Mouse (Mus musculus) ES-E14 (cell line): ENCODE results near the gene Pno1. TPM values are rescaled to one million over a fixed set of nuclear protein-coding genes. Genes with fewer than 3 reads are reported as not detected.
A peak's percentile ranks its signal among the peaks of the same experiment; 100 is the strongest.

Source experiments
- DNase-seq: peaks from one replicate; pipeline ENCODE4 v3.0.0-alpha.2; 2013; ENCODE audit warnings: low read depth, low spot score
- H3K27ac ChIP-seq: 2 replicates; pipeline ENCODE4 v1.5.1; 2012; ENCODE audit warnings: low read depth, mild to moderate bottlenecking, low read length, moderate library complexity, mixed read lengths; ENCODE audit not compliant: poor library complexity, insufficient read depth, severe bottlenecking
- H3K36me3 ChIP-seq: 2 replicates; pipeline ENCODE4 v1.6.1; 2012; ENCODE audit warnings: mild to moderate bottlenecking, low read length, moderate library complexity, mixed read lengths; ENCODE audit not compliant: control insufficient read depth, poor library complexity, insufficient read depth, severe bottlenecking
- H3K4me1 ChIP-seq, 2 experiments: fragments of 150-350 bp in 1 of 2; sonication (generic) in 1 of 2; 2 replicates each; pipeline ENCODE4 v1.6.1; 2012; ENCODE audit warnings: low read length in 2 of 2, mild to moderate bottlenecking in 1 of 2, mixed read lengths in 1 of 2; ENCODE audit not compliant: control insufficient read depth in 2 of 2, insufficient read depth in 2 of 2, poor library complexity in 1 of 2
- H3K4me3 ChIP-seq, 2 experiments: fragments of 150-350 bp in 1 of 2; sonication (generic) in 1 of 2; 2 replicates each; pipeline ENCODE4 v1.5.1; 2012; ENCODE audit warnings: low read length in 2 of 2, low read depth in 1 of 2, mild to moderate bottlenecking in 1 of 2, mixed read lengths in 1 of 2; ENCODE audit not compliant: insufficient read depth in 1 of 2, poor library complexity in 1 of 2, severe bottlenecking in 1 of 2
- H3K9ac ChIP-seq: 2 replicates; pipeline ENCODE4 v1.6.1; 2012; ENCODE audit warnings: low read depth, mild to moderate bottlenecking, low read length, mixed read lengths; ENCODE audit not compliant: poor library complexity, insufficient read depth, severe bottlenecking
- H3K9me3 ChIP-seq: fragments of 150-350 bp; sonication (generic); 2 replicates; pipeline ENCODE4 v1.6.1; 2012; ENCODE audit warnings: low read depth, mild to moderate bottlenecking, low read length; ENCODE audit not compliant: control insufficient read depth, insufficient read depth
- CHD2 ChIP-seq: IDR thresholded peaks from 2 replicates; pipeline ENCODE4 v1.6.1; 2014; ENCODE audit warnings: mild to moderate bottlenecking, low read depth, low read length, inconsistent platforms
- HCFC1 ChIP-seq: IDR thresholded peaks from 2 replicates; pipeline ENCODE4 v1.6.1; 2012; ENCODE audit warnings: low read length, inconsistent platforms, borderline replicate concordance; ENCODE audit not compliant: insufficient read depth
- MAFK ChIP-seq: IDR thresholded peaks from 2 replicates; pipeline ENCODE4 v1.6.1; 2014; ENCODE audit warnings: mild to moderate bottlenecking, low read depth, low read length, inconsistent platforms; ENCODE audit not compliant: insufficient read depth
- ZC3H11A ChIP-seq: IDR thresholded peaks from 2 replicates; pipeline ENCODE4 v1.6.1; 2012; ENCODE audit warnings: low read depth, mild to moderate bottlenecking, inconsistent platforms, low read length, borderline replicate concordance
- ZNF384 ChIP-seq: IDR thresholded peaks from 2 replicates; pipeline ENCODE4 v1.6.1; 2012; ENCODE audit warnings: low read depth, low read length, inconsistent platforms
- in situ Hi-C, 2 experiments: fragments of 600-800 bp; cut with MboI; formaldehyde crosslinking; loops; one replicate each; pipeline ENCODE4 v1.15.1; 2025; ENCODE audit warnings: low sequenced_read_pairs in 2 of 2, inconsistent platforms in 1 of 2; ENCODE audit not compliant: unreplicated experiment in 2 of 2
- total RNA-seq: library from RNA; depleted of rRNA; stranded (reverse); fragments of 300-350 nt; gene quantifications from 2 replicates; pipeline ENCODE4 v1.2.3, GENCODE M21; 2012; rRNA removed

The Pno1 gene
- total RNA-seq, 1 experiment = 113 TPM

DNA sequence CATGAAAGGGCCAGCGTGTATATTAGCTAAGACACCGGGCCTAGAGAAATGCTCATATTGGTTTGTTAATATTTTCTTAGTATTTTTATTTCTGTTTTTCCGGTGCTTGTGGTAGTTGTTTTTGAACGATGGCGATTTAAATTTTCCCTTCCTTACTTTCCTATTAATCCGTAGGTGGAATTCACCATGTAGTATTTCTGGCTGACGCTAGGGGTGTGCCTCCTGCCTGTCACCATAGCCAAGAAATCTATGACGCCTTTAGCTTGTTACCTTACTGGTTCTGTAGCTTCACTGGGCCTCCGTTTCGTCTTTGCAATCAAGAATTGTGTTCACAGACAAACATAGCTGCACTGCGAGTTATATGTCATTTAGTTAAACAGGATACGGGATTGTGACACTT is 51.1 kb downstream of the Pno1 start:
- H3K27ac ChIP-seq = peak overlapping the region; percentile 38; the same call in 1 of the 2 replicates
- TF ChIP-seq CHD2 (no peak), ZC3H11A (no peak), ZNF384 (no peak), HCFC1 (no peak), MAFK (no peak)
- in situ Hi-C loops = no loop called here
- no peaks in the 10 kb centered on the region for H3K36me3 ChIP-seq
- H3K4me3 ChIP-seq = peak overlapping the region; percentile 74 to 82
- H3K9ac ChIP-seq = peak overlapping the region; percentile 94
- no peaks in the 10 kb centered on the region for H3K9me3 ChIP-seq
- H3K4me1 ChIP-seq = peaks cover 7 to 12% of the 10 kb centered on the region in 2 experiments
- DNase-seq = no peak

GRCm38 (mm10) chr11:17159738-17160241 is 51.6 kb downstream of the Pno1 start:
- Histone ChIP-seq H3K9ac (peak overlapping the region; percentile 94), H3K27ac (peak overlapping the region; percentile 38; the same call in 1 of the 2 replicates), H3K36me3 (no peaks in the 10 kb centered on the region), H3K4me1 (peaks cover 6 to 12% of the 10 kb centered on the region in 2 experiments), H3K4me3 (peak overlapping the region; percentile 74 to 82), H3K9me3 (no peaks in the 10 kb centered on the region)
- in situ Hi-C loops = no loop called here
- no peak for DNase-seq
- no peak for TF ChIP-seq MAFK
- no peak for TF ChIP-seq ZNF384
- TF ChIP-seq ZC3H11A = no peak
- no peak for TF ChIP-seq HCFC1

GRCm38 (mm10) chr11:17158858-17159737 is 52.3 kb downstream of the Pno1 start, which contains the start of gene Ppp3r1:
TSS of gene Ppp3r1 (plus strand) at chr11:17159263.
- in situ Hi-C loops = no loop called here
- TF ChIP-seq HCFC1 (no peak), ZNF384 (no peak), ZC3H11A (no peak)
- peak within 1 kb of the TSS; percentile 94 for H3K9ac ChIP-seq
- peak; percentile 89 for DNase-seq
- H3K36me3 ChIP-seq = no peaks in the 10 kb centered on the region
- H3K4me3 ChIP-seq = peak within 1 kb of the TSS; percentile 74 to 82
- no peaks in the 10 kb centered on the region for H3K9me3 ChIP-seq
- H3K27ac ChIP-seq = peak within 1 kb of the TSS; percentile 38
- H3K4me1 ChIP-seq = peaks cover 5 to 7% of the 10 kb centered on the region in 2 experiments

Other genes with a start within 250 kb of the Pno1 start
- 0.48 and 0.49 TPM in 2 replicates for gene Cnrip1, start 160.0 kb downstream of the Pno1 start, total RNA-seq
- gene Plek, start 159.2 kb downstream of the Pno1 start, total RNA-seq = 0.05 and 0.54 TPM in 2 replicates
- gene Ppp3r1, start 52.3 kb downstream of the Pno1 start, total RNA-seq = 19.1 and 32.9 TPM in 2 replicates
- 20.3 and 31.5 TPM in 2 replicates for gene Wdr92, start 29.5 kb downstream of the Pno1 start, total RNA-seq
- 35.5 and 48.5 TPM in 2 replicates for gene C1d, start 46.0 kb upstream of the Pno1 start, total RNA-seq